Mouse (Mus musculus) G1E-ER4 (cell line): ENCODE data around the gene Skint4. TPM values are rescaled to one million over a fixed set of nuclear protein-coding genes. Genes with fewer than 3 reads are reported as not detected.

ENCODE experiments used
- GATA1 ChIP-seq: IDR thresholded peaks from one replicate; pipeline ENCODE4 v1.8.0; 2012; ENCODE audit warnings: low read length, inconsistent platforms
- polyA plus RNA-seq: library from polyadenylated mRNA; stranded (reverse); fragments of >175 nt; gene quantifications from 2 replicates; pipeline ENCODE4 v1.2.3, GENCODE M21; 2012

Skint4 gene
- not detected in 2 replicates for polyA plus RNA-seq

DNA sequence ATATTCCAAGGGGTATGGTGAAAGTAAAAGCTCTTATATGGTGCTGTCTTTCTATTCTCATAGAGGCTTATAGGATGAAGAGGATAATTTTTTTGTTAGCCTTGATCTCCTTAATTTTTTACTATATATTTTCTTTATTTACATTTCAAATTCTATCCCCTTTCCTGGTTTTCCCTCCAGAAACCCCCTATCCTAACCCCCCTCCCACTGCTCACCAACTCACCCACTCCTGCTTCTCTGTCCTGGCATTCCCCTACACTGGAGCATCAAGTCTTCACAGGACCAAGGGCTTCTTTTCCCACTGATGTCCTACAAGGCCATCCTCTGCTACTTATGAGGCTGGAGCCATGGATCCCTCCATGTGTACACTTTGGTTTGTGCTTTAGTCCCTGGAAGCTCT, at the start of gene Skint4:
Gene Skint4, plus strand, starts transcription at position 301 of the 400 bp plus-strand sequence.
- TF ChIP-seq GATA1 = no peak

Other genes with a start within 250 kb of the Skint4 start
- not detected in 2 replicates for gene Slc5a9, start 169.1 kb upstream of the Skint4 start, polyA plus RNA-seq
- gene Skint8, start 152.6 kb upstream of the Skint4 start, polyA plus RNA-seq = not detected in 2 replicates
- gene Skint7, start 99.1 kb upstream of the Skint4 start, polyA plus RNA-seq = not detected in 2 replicates
- gene Skint1, start 65.7 kb upstream of the Skint4 start, polyA plus RNA-seq = not detected in 2 replicates
- not detected in 2 replicates for gene Skint3, start 160.2 kb downstream of the Skint4 start, polyA plus RNA-seq